Mouse (Mus musculus) testis, adult 2 months (tissue): ENCODE data around the gene Topors.

Experiments used
- CTCF ChIP-seq: fragments of 200-500 bp; IDR thresholded peaks from 2 replicates; pipeline ENCODE4 v1.5.1; 2012; ENCODE audit warnings: low read depth, mild to moderate bottlenecking, inconsistent platforms, low read length, moderate library complexity; ENCODE audit not compliant: control insufficient read depth, insufficient read depth, insufficient replicate concordance
- POLR2A ChIP-seq: fragments of 200-500 bp; IDR thresholded peaks from 2 replicates; pipeline ENCODE4 v1.6.1; 2012; ENCODE audit warnings: low read depth, mild to moderate bottlenecking, inconsistent platforms, low read length, moderate library complexity; ENCODE audit not compliant: control insufficient read depth

DNA sequence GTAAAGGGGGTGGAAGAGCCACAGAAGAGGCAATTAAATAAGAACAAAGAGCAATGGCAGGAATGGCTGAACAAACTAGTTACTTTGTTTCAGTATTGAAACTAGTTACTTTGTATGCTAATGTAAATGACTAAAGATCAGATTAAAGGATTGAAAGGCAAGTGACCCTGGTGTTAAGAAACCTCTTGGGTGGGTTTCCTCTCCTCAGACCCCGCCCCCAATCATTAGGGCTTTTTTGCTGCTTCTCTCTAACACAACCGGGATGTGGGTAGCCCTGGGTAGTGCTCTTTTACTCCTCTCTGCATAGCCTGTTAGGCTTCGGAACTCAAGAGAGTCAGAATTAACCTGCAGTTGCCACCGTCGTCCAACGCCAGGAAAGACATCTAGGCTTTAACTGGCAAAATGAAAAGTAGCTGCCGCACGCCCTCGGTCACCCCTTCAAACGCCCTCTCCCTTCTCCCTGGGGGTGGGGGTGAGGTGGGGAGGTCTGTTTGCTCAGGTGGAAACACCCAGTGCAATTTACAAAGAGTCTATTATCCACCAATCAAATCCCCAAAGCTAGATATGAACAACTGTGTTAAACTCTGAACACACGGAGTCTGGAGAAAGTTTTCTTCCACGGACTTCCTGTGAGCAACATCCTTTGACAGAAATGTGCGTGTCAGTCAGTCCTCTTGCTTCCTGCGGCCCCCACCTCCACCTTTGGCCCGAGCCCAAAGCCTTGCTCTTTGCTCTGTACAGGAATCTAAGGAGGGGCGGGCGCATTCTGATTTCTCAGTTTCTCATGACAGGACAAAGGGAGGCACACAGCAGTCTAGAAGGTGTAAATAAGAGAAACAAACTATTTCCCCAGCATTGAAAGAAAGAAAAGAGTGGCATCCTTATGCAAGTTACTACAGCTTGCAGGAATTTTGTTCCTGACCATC lies 30.9 kb downstream of the Topors start:
- TF ChIP-seq CTCF (no peak), POLR2A (no peak)
